Mouse (Mus musculus): ENCODE results near the gene Ighmbp2. TPM values are rescaled to one million over a fixed set of nuclear protein-coding genes. Genes with fewer than 3 reads are reported as not detected.

Gene Ighmbp2
- total RNA-seq (2022): 10 to 100 TPM; 10.9 to 11.9 (median 11.4) TPM

DNA sequence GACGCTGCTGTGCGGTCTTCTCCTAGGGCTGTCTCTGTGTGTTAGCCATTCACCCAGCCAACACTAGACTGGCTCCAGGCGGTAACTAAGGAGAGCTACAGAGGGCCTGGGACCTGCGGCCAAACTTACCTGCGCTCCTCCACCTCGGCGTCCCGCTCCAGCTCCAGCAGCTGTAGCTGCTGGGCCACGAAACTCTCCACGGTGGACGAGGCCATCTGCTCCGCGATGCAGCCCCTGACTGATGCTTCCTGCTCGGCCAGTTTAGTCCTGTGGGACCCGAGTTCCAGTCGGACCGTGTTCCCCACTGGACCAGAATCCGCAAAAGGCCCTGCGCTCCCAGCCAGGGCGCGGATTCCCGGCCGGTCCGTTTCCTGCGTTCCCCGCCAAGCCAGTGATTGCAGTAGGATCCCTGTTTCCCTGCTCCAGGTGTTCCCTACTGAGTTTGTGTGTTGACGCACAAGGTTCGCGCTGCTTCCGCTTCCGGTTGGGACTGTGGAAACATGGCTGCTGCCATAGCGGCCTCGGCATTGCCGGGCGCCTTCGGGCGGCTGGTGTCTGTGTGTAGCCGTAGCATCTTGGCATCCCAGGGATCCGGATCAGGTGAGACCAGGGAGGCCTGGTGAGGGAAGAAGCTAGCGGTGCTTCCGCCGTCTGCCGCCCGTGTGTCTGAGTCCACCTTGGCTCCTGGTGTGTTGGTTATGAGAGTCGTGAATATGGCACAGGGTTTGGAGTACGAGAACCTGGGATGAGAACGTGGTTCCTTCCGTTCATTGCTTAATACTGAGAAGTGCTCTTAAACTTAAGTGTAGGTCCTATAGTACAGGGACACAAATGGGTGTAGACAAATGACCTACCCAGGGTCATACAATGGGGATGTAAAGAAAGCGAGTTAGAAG lies at the start of gene Ighmbp2, which contains the start of gene Mrpl21:
TSS of gene Ighmbp2 (minus strand) at position 446 of the 896 bp plus-strand sequence.
TSS of gene Mrpl21 (plus strand) at position 330 of the 896 bp plus-strand sequence.
- peak; percentile 88 to 97 for DNase-seq (ENCODE audit: low spot score in 2 of 2)

DNA sequence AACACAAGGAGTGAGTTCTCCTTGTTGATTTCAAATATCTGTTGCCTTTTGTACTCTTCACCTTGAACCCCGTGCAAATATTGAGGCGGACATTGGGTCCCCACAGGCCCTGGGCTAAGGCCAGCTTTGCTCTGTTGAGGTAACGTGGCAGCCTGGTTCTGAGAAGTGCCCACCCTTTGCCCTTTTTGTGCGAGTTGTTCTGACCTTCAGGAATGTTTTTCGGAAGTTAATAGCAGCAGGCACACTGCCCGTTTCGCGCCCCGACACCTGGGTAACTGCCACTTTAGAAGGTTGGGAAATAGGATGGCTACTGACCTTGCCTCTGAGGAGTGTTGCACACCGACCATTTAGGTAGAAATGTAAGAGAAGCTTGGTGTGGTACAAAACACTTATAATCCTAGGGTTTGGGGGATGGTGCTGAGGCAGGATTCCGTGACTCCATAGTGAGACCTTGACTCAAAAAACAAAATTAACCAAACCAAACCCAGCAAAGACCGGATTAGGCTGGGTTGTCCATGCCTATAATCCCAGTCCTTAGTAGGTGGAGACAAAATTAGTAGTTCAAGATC lies 43.7 kb upstream of the Ighmbp2 start:
- no peak for DNase-seq (ENCODE audit: low spot score in 2 of 2)

DNA sequence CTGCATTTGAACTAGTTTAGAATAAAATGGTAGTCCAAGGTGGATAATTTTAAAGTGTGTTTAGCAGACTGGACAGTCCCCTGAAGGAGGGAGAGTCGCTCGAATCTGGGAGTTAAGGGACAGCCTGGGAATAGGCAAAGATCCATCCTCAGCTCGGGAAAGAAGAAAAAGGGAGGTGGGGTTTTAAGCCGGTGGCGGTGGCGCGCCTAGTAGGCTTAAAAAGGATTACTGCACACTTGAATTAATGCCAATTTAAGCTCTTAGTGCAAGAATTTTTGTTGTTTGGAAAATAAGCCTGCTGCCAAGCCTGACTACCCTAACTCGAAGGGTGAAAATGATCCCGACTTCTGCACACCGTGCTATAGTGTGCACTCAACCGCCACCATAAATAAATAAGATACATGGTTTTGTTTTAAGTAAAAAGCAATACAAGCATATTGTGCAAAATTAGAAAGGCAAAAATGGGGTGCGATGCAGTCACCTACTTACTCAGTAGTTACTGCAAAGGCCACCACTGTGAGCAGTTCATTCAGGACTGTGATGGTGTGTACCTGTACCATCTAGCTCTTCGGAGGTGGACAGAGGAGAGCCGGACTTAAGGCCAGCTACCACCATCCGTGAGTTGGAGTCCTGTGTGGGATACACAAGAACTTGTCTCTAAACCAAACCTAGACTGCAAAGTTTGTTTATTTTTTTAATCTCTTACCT lies 43.1 kb upstream of the Ighmbp2 start:
- DNase-seq (ENCODE audit: low spot score in 2 of 2): no peak

DNA sequence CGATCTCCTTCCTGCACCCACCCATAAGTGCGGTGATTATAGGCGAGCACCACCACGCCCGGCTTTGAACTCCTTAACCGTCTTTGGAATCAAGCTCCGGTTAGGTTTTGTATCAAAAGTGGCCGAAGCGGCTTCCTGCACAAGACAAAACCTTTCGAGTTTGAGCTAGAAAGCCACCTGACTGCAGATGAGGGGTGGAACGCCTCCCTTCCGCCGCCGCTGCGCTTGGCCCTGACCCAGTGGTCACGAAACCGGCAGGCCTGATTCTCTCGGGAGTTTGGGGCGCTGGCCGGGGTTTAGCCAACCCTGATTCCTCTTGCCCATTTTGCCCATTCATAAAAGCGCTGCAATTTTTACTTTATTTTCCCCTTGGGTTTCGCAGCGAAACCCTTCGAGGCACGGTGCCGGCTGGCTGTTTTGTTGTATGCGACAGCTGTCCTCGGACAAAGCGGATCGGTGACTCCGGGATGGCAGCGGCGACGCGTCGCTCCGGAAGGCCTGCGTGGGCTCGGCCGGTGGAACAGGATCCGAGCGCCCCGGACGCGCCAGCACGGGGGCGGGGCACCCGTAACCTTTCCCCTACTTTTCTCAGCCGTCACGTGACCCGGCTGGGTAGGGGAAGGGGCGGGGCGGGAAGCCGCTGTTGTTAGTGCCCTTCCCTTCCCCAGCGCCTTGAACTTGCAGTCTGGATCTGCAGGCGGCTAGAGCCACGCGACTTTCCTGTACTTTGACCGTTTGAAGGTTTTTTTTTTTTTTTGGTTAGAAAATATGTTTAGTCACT lies 42.3 kb upstream of the Ighmbp2 start:
- DNase-seq (ENCODE audit: low spot score in 2 of 2): peak; percentile 25 to 66

DNA sequence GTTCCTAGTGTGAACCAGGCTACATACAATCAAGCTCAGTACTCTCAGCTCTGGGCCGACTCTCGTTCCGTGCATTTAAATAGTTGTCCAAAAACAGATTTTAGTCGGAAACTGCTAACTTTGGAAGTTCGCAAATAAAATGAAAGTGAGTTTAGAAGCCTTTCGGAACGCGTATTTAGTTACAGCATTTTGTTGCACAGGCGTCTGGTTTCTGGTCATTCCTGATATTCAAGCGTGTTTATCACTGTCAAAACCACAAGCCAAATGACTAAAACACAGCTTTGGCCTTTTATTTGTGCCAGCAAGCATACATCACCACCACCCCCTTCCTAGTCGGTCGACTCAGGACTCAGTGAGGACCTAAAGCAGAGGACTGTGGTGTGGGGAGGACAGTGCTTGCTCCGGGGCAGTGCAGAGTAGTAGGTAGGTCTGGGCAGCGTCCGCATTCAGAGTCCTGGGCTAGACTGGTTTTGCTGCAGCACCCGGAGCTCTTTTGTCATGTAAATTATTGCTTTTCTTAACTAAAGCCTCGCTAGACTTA lies 41.5 kb upstream of the Ighmbp2 start:
- DNase-seq (ENCODE audit: low spot score in 2 of 2): peak in 1 of 2 experiments; percentile 18

DNA sequence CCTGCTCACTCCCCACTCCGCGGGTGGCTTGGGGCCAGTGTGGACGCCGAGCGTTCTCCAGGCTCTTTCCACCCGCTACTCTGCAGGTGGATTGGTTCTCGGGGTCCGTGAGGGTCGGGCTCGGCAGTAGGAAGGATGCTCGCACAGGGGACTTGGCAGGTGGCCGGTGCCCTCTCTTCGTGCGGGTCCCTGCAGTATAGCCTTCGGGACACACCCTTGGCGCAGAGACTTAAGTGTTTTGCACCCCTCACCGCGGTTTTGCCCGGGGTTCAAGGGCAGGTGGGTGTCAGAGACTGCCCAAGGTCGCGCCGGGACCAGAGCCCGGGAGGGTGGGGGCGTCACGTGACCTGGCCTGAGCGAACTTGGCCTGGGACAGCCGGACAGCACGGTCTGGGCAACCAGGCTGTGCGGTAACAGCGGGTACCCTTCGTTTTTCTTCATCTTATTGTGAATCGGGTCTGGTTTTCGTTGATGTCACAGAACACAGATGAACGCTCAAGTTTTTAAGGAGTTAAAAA lies 41.0 kb upstream of the Ighmbp2 start:
- DNase-seq (ENCODE audit: low spot score in 2 of 2): peak in 1 of 2 experiments; percentile 27

DNA sequence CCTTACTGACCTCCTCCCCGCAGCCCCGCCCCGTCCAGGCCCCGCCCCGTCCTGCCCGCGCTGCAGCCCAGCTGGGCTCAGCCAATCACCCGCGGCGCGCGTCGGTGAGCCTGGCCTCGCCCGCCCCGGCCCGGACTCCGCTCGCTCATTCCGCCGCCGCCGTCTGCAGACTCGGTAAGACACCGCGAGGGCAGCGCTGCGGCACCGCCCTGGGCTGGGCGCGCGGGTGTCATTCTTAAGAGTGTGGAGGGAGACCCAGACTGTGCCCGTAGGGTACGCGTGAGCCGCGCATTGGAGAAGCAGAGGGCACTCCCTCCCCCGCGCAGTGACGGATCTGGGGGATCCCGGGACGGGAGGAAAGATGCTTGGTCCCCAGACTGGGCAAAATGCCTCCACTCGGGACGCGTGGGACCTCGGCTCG lies 40.4 kb upstream of the Ighmbp2 start:
- DNase-seq (ENCODE audit: low spot score in 2 of 2): peak; percentile 34 to 38

DNA sequence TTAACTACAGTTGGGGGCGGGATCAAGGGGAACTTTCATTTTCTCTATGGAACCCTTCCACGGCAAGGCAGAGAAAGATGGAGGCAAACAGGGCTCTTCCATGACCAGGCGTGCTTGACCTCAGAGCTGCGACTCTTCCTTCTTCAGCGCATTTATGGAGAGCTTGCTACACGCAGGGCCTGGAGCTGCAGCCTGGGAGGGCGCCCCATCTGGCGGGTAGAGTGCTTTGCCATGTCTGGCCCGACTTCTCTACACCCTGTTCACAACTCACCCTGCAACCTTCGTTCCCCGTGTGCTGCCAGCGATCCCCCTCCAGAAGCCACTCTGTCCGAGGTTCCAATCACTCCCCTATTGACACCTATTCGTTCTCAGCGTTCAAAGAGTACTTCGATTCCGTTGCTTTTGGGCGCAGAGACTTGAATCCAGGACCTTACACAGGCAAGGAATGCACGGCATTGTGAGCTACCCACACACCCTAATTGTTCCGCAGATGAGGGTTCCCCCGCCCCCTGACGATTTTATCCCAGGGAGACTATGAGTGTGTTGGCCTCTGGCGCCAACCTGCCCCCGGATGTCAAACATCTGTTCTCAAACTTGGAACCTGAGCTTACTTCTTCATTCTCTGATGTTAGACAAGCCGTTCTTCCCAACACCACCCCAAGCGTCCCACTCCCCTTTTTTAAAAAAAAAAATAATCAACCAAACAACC lies 39.6 kb upstream of the Ighmbp2 start, which contains the start of gene Cpt1a:
TSS of gene Cpt1a (plus strand) at position 74 of the 709 bp plus-strand sequence.
- DNase-seq (ENCODE audit: low spot score in 2 of 2): no peak

DNA sequence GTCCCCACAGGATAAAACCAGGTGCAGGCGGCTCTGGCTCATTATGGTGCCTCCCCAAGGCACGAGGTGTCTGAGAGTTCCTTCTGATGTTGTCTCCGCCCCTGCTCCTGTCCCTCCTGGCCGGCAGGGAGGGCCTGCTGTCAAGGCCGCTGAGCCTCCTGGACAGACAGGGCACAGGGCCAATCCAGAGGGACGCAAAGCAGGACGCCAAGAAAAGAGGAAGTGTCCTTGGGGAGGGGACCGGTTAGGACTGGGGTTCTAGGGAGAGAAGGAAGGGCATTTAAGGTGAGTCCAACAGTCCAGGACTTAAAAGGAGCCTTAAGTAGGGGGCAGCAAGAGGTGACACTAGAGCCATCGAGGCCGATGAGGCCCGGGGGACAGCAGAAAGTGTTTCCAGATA lies 38.8 kb upstream of the Ighmbp2 start:
- DNase-seq (ENCODE audit: low spot score in 2 of 2): no peak

DNA sequence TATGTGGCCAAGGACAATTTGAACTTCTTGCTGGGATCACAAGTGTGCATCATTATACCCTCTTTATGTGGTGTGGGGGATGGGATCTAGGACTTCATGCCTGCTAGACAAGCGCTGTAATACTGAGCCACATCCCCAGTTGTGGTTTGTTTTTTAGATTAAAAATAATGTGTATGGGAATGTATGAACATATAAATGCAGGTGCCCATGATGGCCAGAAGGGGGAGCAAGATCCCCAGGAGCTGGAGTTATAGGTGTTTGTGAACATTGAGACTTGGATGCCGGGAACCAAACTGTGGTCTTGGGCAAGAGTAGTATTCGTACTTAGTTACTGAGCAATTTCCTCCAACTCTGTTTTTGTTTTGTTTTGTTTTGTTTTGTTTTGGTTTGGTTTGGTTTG lies 38.0 kb upstream of the Ighmbp2 start:
- no peak for DNase-seq (ENCODE audit: low spot score in 2 of 2)

DNA sequence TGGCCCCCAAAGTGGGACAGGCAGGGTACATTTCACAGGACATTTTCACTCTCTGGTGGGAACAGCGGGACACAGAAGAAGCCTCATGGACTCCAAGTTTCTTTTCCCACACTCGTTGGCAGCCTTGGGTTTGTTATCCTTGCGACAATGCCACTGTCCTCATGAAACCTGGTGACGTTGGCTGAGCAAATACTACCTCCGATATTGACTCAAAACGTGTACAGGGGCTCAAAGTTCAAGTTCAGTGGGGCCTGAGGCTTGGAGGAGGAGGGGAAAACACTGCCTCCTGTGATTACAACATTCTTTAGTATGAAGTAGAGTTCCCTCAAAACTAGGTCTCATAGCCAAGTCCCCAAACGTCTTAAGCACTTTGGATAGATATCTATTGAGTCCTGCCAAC lies 37.3 kb upstream of the Ighmbp2 start:
- no peak for DNase-seq (ENCODE audit: low spot score in 2 of 2)

DNA sequence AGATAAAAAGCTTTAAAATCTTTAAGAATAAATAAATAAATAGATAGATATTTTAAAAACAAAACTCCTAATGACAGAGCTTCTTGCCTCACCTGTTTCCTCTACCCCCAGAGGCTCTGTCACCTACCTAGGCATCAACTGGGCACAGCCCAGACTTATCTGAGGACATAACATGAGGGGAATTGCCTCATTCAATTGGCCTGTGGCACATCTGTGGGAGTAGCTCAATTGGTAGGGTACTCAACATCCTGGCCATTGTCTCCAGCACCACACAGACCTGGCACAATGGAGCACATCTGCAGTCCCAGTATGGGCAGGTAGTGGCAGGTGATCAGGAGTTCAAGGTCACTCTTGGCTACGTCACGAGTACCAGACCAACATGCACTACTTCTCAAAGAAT lies 36.5 kb upstream of the Ighmbp2 start:
- no peak for DNase-seq (ENCODE audit: low spot score in 2 of 2)

DNA sequence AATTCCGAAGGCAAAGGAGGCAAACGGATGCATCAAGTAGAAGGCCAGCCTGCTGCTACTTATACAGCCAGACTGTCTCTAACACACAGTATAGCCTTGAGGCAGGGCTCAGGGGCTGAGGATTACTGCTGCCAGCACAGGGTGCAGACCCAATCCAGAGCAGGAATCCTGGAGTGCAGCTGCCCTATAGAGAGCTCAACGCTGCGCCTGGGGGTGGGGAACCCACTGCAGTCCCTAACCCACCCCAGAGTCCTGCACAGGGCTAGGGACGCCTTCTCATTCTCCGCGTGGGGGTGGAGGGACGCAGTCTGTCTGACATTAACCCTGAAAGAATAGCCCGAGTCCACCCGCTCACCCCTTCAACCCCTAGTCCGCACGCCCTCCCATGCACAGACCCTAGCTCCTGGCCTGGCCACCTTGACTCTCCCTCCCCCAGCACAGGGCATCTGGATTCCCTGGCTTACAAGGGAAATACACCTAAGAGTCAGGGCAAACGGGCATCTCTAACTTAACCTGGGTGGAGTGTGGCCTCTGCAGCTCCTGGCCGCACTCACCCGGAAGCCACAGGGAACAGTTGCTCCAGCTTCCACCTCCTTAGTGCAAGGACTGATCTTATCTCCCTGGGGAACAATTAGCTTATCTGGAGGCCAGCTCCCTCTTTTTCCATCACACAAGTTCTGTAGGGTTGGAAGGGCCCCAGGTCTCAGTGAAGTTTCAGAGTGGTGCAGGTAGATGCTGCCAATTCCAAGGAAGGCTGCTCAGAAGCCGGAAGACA lies 24.5 kb upstream of the Ighmbp2 start:
- DNase-seq (ENCODE audit: low spot score in 2 of 2): no peak

DNA sequence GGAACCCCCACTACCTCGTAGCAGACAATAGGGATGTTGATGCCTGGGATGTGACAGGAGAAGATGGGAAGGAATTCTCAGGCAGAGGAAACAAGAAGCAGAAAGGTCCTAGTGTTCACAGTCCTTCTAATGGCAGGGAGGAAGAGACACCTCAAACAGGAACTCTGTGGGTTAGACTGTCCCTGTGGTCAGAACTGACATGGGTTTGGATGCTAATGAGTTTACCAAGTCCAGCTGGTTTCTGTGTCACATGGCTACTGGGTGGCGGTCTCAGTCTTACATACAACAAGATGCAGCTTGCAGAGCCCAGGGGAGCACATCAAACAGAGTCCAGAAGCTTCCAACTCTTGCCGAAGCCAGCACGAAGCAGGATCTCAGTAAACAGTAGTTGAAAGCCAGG lies 21.2 kb upstream of the Ighmbp2 start:
- no peak for DNase-seq (ENCODE audit: low spot score in 2 of 2)

DNA sequence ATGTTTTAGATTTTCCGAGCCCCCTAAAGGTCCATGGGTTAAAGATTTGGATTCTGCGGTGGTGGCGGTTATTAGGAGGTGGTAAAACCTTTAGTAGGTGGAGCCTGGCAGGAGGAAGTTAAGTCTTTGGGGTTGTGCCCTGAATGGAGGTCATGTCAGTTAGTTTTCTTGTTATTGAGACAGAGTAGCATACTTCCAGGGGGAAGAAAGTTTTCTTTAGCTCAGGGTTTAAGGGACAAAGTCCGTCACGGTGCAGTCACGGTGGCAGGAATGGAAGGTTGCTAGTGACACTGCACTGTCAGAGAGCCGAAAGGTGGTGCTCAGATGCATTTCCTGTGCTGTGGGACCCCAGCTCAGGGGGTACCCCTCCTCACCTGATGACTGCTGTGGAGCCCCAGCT lies 15.0 kb upstream of the Ighmbp2 start:
- DNase-seq (ENCODE audit: low spot score in 2 of 2): no peak

DNA sequence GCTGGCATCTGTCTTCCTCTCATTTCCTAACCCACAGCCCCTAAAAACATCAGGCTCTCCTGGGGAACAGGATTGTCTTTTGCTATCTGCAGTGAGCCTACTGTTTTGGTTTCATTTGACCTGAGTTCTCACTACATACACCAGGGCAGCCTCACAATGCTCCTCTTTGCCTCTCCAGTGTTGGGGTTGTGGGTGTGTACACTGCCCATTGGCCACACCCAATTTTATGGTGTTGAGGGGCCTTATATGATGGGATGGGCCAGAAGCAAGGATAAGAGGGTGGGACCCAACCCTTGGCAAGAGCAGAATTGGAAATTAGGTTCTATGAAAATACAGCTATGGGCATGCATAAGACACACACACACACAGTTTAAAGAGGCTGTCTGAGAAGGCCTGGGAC lies 14.2 kb upstream of the Ighmbp2 start:
- DNase-seq (ENCODE audit: low spot score in 2 of 2): no peak

DNA sequence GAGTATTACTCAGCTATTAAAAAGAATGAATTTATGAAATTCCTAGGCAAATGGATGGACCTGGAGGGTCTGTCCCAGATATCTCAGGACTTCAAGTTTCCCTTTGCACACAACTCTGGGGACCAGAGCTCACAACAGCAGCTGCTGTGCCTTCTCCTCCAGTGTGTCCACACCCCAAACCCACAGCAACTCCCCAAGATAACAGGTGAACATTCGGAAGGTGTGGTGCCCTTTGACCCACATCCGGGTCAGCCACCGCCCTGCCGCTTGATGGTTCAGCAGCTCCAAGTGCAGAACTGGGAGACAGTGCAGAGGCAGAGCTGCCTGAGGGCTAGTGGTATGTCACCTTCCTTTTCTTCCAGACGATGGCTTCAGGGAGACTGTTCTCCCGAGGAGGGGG lies 12.4 kb upstream of the Ighmbp2 start:
- no peak for DNase-seq (ENCODE audit: low spot score in 2 of 2)

DNA sequence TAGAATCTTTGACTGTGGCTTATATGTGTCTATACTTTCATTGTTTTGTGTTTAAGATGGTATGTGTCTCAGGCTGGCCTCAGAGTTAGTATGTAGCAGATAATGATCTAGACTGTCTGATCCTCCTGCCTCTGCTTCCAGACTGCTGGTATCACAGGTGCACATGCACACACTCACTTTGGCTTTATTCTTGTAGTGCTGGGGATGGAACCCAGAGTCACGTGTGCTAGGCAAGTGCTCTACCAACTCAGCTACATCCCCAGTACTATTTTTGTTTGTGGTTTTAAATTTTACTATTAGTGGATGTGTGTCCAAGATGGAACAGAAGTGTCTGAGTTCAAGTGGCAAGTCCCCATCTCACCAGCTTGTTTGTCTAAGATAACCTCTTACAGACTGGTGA lies 10.2 kb upstream of the Ighmbp2 start:
- DNase-seq (ENCODE audit: low spot score in 2 of 2): no peak

DNA sequence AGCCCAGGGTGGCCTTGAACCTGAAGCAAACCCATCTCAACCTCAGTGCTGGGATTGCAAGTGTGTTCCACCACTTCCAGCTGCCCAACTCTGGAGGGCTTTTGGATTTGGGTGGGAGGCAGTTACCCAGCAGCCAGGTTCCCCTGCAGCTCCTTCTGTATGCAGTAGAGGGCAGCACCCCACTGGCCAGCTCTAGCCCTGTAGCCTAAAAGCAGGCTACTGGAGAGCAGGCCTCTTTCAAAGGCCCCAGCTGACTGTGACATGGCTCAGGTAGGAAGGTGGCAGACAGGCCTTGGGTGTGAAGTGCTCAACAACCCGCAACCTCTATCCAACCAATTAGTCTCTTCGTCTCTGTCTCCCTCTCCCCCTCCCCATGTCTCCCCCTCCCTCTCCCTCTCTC lies 9.2 kb upstream of the Ighmbp2 start:
- peak; percentile 24 to 25 for DNase-seq (ENCODE audit: low spot score in 2 of 2)

Data from left cerebral cortex, adult 8-10 months (tissue).